Mouse (Mus musculus) urinary bladder, postnatal 36 days (tissue): ENCODE results near the gene Pde10a.

Experiments
- DNase-seq, 2 experiments: peaks; one replicate each; pipeline ENCODE4 v3.0.0; 2022; ENCODE audit warnings: low spot score in 2 of 2, mixed read lengths in 1 of 2

Gene Pde10a

GRCm38 (mm10) chr17:8745334-8745733 lies 220.2 kb downstream of the Pde10a start:
- DNase-seq: no peak

GRCm38 (mm10) chr17:8749426-8749825 lies 224.3 kb downstream of the Pde10a start:
- DNase-seq: no peak

- peak in 1 of 2 experiments; percentile 19 for DNase-seq
Observed at GRCm38 (mm10) chr17:8757576-8757975, 232.4 kb downstream of the Pde10a start.

GRCm38 (mm10) chr17:8763248-8763647 lies 238.1 kb downstream of the Pde10a start:
- DNase-seq: no peak

- DNase-seq: no peak
Observed at GRCm38 (mm10) chr17:8765987-8766576, 240.9 kb downstream of the Pde10a start.

GRCm38 (mm10) chr17:8769155-8769554 lies 244.0 kb downstream of the Pde10a start:
- DNase-seq: no peak

- DNase-seq: no peak
Observed at GRCm38 (mm10) chr17:8773391-8773790, 248.2 kb downstream of the Pde10a start.

GRCm38 (mm10) chr17:8774301-8774700 lies 249.1 kb downstream of the Pde10a start:
- no peak for DNase-seq

- DNase-seq: no peak
Observed at GRCm38 (mm10) chr17:8775571-8776161, 250.5 kb downstream of the Pde10a start.

GRCm38 (mm10) chr17:8777710-8778109 lies 252.5 kb downstream of the Pde10a start:
- DNase-seq: no peak

GRCm38 (mm10) chr17:8778839-8779238 lies 253.7 kb downstream of the Pde10a start:
- DNase-seq: no peak

GRCm38 (mm10) chr17:8780484-8780883 lies 255.3 kb downstream of the Pde10a start:
- no peak for DNase-seq

GRCm38 (mm10) chr17:8781040-8781439 lies 255.9 kb downstream of the Pde10a start:
- no peak for DNase-seq

GRCm38 (mm10) chr17:8781576-8781975 lies 256.4 kb downstream of the Pde10a start:
- no peak for DNase-seq

GRCm38 (mm10) chr17:8785908-8786307 lies 260.7 kb downstream of the Pde10a start:
- DNase-seq: no peak

- DNase-seq: no peak
Observed at GRCm38 (mm10) chr17:8786484-8786883, 261.3 kb downstream of the Pde10a start.

GRCm38 (mm10) chr17:8787762-8788161 lies 262.6 kb downstream of the Pde10a start:
- no peak for DNase-seq

- DNase-seq: no peak
Observed at GRCm38 (mm10) chr17:8791561-8791960, 266.4 kb downstream of the Pde10a start.

GRCm38 (mm10) chr17:8792611-8793010 lies 267.4 kb downstream of the Pde10a start:
- DNase-seq: no peak

GRCm38 (mm10) chr17:8797624-8798023 lies 272.5 kb downstream of the Pde10a start:
- no peak for DNase-seq

- DNase-seq: no peak
Observed at GRCm38 (mm10) chr17:8798531-8799295, 273.5 kb downstream of the Pde10a start.

GRCm38 (mm10) chr17:8799296-8799731 lies 274.1 kb downstream of the Pde10a start:
- DNase-seq: no peak

GRCm38 (mm10) chr17:8799914-8800420 lies 274.8 kb downstream of the Pde10a start:
- no peak for DNase-seq
